Mouse (Mus musculus): ENCODE results near the gene Rbm43. TPM values are rescaled to one million over a fixed set of nuclear protein-coding genes. Genes with fewer than 3 reads are reported as not detected.

Gene Rbm43
- polyA plus RNA-seq, 1 experiment from 2014 or later = 19.0 TPM

GRCm38 (mm10) chr2:51935921-51936320, 958 bp upstream of the Rbm43 start:
- 95% methylated on average over 7 of the region's 7 CpGs for WGBS
- no peak for ATAC-seq (ENCODE audit: insufficient number of reproducible peaks, insufficient read depth, low FRiP score, low read depth)
- Histone ChIP-seq H3K36me3 (ENCODE audit: control insufficient read depth, insufficient read depth, low read length) (no peaks in the 10 kb centered on the region), H3K27me3 (ENCODE audit: control insufficient read depth, insufficient read depth, low read length) (no peaks in the 10 kb centered on the region), H3K4me3 (ENCODE audit: low read depth, low read length) (no peak overlapping the region), H3K9ac (replicated peaks; ENCODE audit: low read depth, low read length) (no peak overlapping the region), H3K27ac (ENCODE audit: low read length) (no peak overlapping the region), H3K4me1 (ENCODE audit: control insufficient read depth, insufficient read depth, low read length) (0 out of 2 replicates have a peak, but pooled peaks cover 5% of the 10 kb centered on the region), H3K4me2 (replicated peaks; ENCODE audit: low read depth, low read length) (no peak overlapping the region), H3K9me3 (ENCODE audit: control insufficient read depth, low read depth, low read length) (no peaks in the 10 kb centered on the region)

DNA sequence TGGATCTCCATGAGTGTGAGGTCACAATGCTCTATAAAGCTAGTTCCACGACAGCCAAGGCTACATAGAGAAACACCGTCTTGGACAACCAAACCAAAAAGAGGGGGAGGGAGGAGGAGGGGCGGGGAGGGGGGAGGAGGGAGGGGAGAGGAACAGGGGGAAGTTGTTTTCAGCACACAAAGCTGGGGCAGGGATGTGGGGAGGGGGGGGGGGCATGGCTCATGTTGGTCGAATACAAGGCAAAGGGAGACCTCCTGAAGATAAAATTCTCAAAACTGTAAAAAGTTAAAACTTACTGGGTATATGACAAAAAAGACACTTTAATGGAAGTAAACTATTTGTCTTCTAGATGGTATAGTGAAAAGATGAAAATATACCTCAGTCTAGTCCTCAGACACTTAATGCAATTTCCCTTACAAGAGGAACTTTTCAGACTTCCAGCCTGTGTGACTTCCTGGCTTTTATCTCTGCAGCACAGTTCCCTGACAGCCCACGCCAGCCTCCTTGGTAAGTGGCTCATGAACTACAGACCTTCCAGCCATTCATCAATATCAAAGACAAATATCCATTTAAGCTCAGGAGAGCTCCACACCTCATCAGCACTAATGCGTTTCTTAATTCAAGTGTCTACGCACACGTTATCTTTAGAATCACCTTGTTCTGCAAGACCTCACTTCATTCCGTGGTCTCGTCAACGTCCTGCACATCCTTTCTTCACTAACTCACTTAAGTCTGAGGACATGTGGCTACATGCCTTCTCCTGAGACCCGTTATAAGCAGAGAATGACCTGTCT, 1.4 kb downstream of the Rbm43 start:
- peak overlapping the region; percentile 88 for H3K4me2 ChIP-seq (replicated peaks; ENCODE audit: low read depth, low read length)
- H3K36me3 ChIP-seq (ENCODE audit: control insufficient read depth, insufficient read depth, low read length) = no peaks in the 10 kb centered on the region
- no peaks in the 10 kb centered on the region for H3K27me3 ChIP-seq (ENCODE audit: control insufficient read depth, insufficient read depth, low read length)
- ATAC-seq (ENCODE audit: insufficient number of reproducible peaks, insufficient read depth, low FRiP score, low read depth) = no peak
- 0 out of 2 replicates have a peak, but pooled peaks cover 5% of the 10 kb centered on the region for H3K4me1 ChIP-seq (ENCODE audit: control insufficient read depth, insufficient read depth, low read length)
- H3K27ac ChIP-seq (ENCODE audit: low read length) = no peak overlapping the region
- H3K9me3 ChIP-seq (ENCODE audit: control insufficient read depth, low read depth, low read length) = no peaks in the 10 kb centered on the region
- H3K9ac ChIP-seq (replicated peaks; ENCODE audit: low read depth, low read length) = no peak overlapping the region
- H3K4me3 ChIP-seq (ENCODE audit: low read depth, low read length) = peak overlapping the region; percentile 54; the same call in 1 of the 2 replicates
- 28% methylated on average over 12 of the region's 12 CpGs for WGBS

- Histone ChIP-seq H3K36me3 (ENCODE audit: control insufficient read depth, insufficient read depth, low read length) (no peaks in the 10 kb centered on the region; the same call in 1 of the 2 replicates), H3K4me3 (ENCODE audit: low read depth, low read length) (no peak overlapping the region), H3K9me3 (ENCODE audit: control insufficient read depth, low read depth, low read length) (no peaks in the 10 kb centered on the region), H3K4me2 (replicated peaks; ENCODE audit: low read depth, low read length) (no peak overlapping the region), H3K27me3 (ENCODE audit: control insufficient read depth, insufficient read depth, low read length) (no peaks in the 10 kb centered on the region), H3K4me1 (ENCODE audit: control insufficient read depth, insufficient read depth, low read length) (0 out of 2 replicates have a peak, but pooled peaks cover 5% of the 10 kb centered on the region), H3K9ac (replicated peaks; ENCODE audit: low read depth, low read length) (no peak overlapping the region), H3K27ac (ENCODE audit: low read length) (no peak overlapping the region)
- WGBS = 81% methylated on average over 7 of the region's 7 CpGs
- no peak for ATAC-seq (ENCODE audit: insufficient number of reproducible peaks, insufficient read depth, low FRiP score, low read depth)
These were observed 3.7 kb downstream of the Rbm43 start for GRCm38 (mm10) chr2:51931241-51931640.

DNA sequence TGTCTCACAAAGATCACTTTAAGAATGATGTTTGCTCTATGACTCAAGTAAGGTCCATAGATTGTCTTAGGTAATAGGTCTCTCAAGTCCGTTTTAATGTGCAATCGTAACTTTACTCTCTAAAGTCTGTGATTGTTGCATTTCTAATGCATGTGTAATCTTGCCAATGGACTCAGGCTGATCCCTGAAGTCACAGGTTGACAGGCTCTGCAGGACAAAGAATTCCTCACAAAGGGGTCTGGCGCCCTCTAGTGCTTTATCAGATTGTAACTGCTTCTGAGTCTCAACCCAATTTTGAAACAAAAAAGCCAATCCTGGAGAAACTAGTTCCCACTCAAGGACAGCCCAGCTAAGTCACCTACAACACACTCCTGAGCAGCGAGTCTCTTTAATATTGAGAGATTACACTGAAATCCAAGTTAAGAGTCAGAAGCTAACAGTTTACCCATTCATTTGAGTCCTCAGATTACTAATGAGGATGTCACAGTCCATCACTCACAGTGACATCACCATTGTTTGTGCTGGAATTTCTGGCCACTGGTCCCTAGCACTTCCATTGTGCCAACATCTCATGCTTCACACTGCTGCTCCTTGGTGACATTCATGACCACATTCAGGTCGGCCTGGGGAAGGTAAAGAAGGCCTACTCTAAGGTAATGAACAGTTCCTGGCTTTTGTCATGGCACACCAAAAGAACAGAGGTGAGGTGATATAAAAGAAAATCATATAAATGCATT, 19.9 kb downstream of the Rbm43 start:
- H3K9me3 ChIP-seq (ENCODE audit: control insufficient read depth, low read depth, low read length) = no peaks in the 10 kb centered on the region
- no peak overlapping the region for H3K4me2 ChIP-seq (replicated peaks; ENCODE audit: low read depth, low read length)
- H3K4me3 ChIP-seq (ENCODE audit: low read depth, low read length) = no peak overlapping the region
- no peak overlapping the region for H3K9ac ChIP-seq (replicated peaks; ENCODE audit: low read depth, low read length)
- no peak for ATAC-seq (ENCODE audit: insufficient number of reproducible peaks, insufficient read depth, low FRiP score, low read depth)
- no peaks in the 10 kb centered on the region for H3K27me3 ChIP-seq (ENCODE audit: control insufficient read depth, insufficient read depth, low read length)
- H3K36me3 ChIP-seq (ENCODE audit: control insufficient read depth, insufficient read depth, low read length) = no peaks in the 10 kb centered on the region
- H3K27ac ChIP-seq (ENCODE audit: low read length) = no peak overlapping the region
- 17% methylated on average over 5 of the region's 5 CpGs for WGBS
- peaks cover 12% of the 10 kb centered on the region; the same call in 1 of the 2 replicates for H3K4me1 ChIP-seq (ENCODE audit: control insufficient read depth, insufficient read depth, low read length)

DNA sequence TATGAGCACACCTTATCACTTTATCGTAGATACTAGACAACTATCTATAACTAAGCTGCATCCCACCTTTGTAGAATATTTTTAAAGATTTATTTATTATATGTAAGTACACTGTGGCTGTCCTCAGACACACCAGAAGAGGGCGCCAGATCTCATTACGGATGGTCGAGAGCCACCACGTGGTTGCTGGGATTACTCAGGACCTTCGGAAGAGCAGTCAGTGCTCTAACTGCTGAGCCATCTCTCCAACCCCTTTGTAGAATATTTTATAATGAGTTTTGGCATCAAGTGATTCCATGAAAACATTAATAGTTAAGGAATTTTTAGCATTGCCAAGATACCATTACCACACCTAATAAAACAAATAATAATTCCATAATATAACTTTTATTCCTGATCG, 20.4 kb downstream of the Rbm43 start:
- Histone ChIP-seq H3K4me3 (ENCODE audit: low read depth, low read length) (no peak overlapping the region), H3K27me3 (ENCODE audit: control insufficient read depth, insufficient read depth, low read length) (no peaks in the 10 kb centered on the region), H3K9me3 (ENCODE audit: control insufficient read depth, low read depth, low read length) (no peaks in the 10 kb centered on the region), H3K4me1 (ENCODE audit: control insufficient read depth, insufficient read depth, low read length) (peaks cover 12% of the 10 kb centered on the region; the same call in 1 of the 2 replicates), H3K4me2 (replicated peaks; ENCODE audit: low read depth, low read length) (no peak overlapping the region), H3K27ac (ENCODE audit: low read length) (no peak overlapping the region), H3K36me3 (ENCODE audit: control insufficient read depth, insufficient read depth, low read length) (no peaks in the 10 kb centered on the region), H3K9ac (replicated peaks; ENCODE audit: low read depth, low read length) (no peak overlapping the region)
- WGBS = 62% methylated on average over 7 of the region's 7 CpGs
- ATAC-seq (ENCODE audit: insufficient number of reproducible peaks, insufficient read depth, low FRiP score, low read depth) = no peak

- H3K27me3 ChIP-seq (ENCODE audit: control insufficient read depth, insufficient read depth, low read length) = no peaks in the 10 kb centered on the region
- WGBS = 14% methylated on average over 6 of the region's 6 CpGs
- H3K4me3 ChIP-seq (ENCODE audit: low read depth, low read length) = no peak overlapping the region
- H3K9ac ChIP-seq (replicated peaks; ENCODE audit: low read depth, low read length) = no peak overlapping the region
- H3K4me2 ChIP-seq (replicated peaks; ENCODE audit: low read depth, low read length) = peak overlapping the region; percentile 22; the same call in 1 of the 2 replicates
- no peaks in the 10 kb centered on the region for H3K36me3 ChIP-seq (ENCODE audit: control insufficient read depth, insufficient read depth, low read length)
- H3K9me3 ChIP-seq (ENCODE audit: control insufficient read depth, low read depth, low read length) = no peaks in the 10 kb centered on the region
- ATAC-seq (ENCODE audit: insufficient number of reproducible peaks, insufficient read depth, low FRiP score, low read depth) = peak; percentile 33; the same call in 1 of the 2 replicates
- peak overlapping the region; percentile 88 for H3K27ac ChIP-seq (ENCODE audit: low read length)
- H3K4me1 ChIP-seq (ENCODE audit: control insufficient read depth, insufficient read depth, low read length) = peaks cover 12% of the 10 kb centered on the region; the same call in 1 of the 2 replicates
These were observed 22.2 kb downstream of the Rbm43 start for GRCm38 (mm10) chr2:51912740-51913139.

GRCm38 (mm10) chr2:51911864-51912263, 23.1 kb downstream of the Rbm43 start:
- Histone ChIP-seq H3K27ac (ENCODE audit: low read length) (peak overlapping the region; percentile 88; the same call in 1 of the 2 replicates), H3K4me1 (ENCODE audit: control insufficient read depth, insufficient read depth, low read length) (peaks cover 12% of the 10 kb centered on the region; the same call in 1 of the 2 replicates), H3K27me3 (ENCODE audit: control insufficient read depth, insufficient read depth, low read length) (no peaks in the 10 kb centered on the region), H3K9me3 (ENCODE audit: control insufficient read depth, low read depth, low read length) (no peaks in the 10 kb centered on the region), H3K4me2 (replicated peaks; ENCODE audit: low read depth, low read length) (no peak overlapping the region), H3K9ac (replicated peaks; ENCODE audit: low read depth, low read length) (no peak overlapping the region), H3K36me3 (ENCODE audit: control insufficient read depth, insufficient read depth, low read length) (no peaks in the 10 kb centered on the region), H3K4me3 (ENCODE audit: low read depth, low read length) (no peak overlapping the region)
- 14% methylated on average over 2 of the region's 2 CpGs for WGBS
- ATAC-seq (ENCODE audit: insufficient number of reproducible peaks, insufficient read depth, low FRiP score, low read depth) = 0 out of 2 replicates have a peak, but pooled peaks have one; percentile 42

DNA sequence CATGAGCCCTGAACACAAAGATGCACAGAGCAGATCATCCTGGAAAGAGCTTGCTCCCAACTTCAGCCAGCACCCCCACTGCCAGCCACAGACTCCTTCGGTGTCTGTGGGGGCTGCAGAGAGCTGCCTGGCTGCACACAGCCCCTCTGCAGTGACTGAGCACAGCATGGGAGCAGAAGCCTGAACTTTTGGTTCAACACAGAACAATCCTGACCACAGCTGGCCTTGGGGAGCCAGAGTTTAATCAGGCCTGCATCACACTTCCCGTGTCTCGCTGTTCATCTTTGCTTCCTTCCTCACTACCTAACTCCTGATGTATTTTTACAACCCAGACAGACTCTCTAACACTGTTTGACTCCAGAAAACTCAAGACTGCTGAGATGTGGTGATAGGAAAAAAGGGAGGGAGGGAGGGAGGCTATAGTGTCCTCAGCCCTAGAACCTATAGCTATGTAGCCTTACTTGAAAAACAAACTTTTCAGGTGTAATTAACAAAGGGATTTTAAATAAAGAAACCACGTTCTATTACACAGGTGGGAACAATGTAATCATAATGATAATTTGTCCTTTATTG, 27.3 kb downstream of the Rbm43 start:
- H3K9ac ChIP-seq (replicated peaks; ENCODE audit: low read depth, low read length) = no peak overlapping the region
- H3K27me3 ChIP-seq (ENCODE audit: control insufficient read depth, insufficient read depth, low read length) = no peaks in the 10 kb centered on the region
- H3K9me3 ChIP-seq (ENCODE audit: control insufficient read depth, low read depth, low read length) = no peaks in the 10 kb centered on the region
- no peak overlapping the region for H3K27ac ChIP-seq (ENCODE audit: low read length)
- H3K4me2 ChIP-seq (replicated peaks; ENCODE audit: low read depth, low read length) = no peak overlapping the region
- H3K4me1 ChIP-seq (ENCODE audit: control insufficient read depth, insufficient read depth, low read length) = peaks cover 4% of the 10 kb centered on the region; the same call in 1 of the 2 replicates
- H3K4me3 ChIP-seq (ENCODE audit: low read depth, low read length) = no peak overlapping the region
- no peak for ATAC-seq (ENCODE audit: insufficient number of reproducible peaks, insufficient read depth, low FRiP score, low read depth)
- 63% methylated on average over 4 of the region's 4 CpGs for WGBS
- H3K36me3 ChIP-seq (ENCODE audit: control insufficient read depth, insufficient read depth, low read length) = no peaks in the 10 kb centered on the region

Measured in stomach, embryonic 14.5 days (tissue).